Mouse (Mus musculus): Measurements from ENCODE around the gene Olfr643.

DNA sequence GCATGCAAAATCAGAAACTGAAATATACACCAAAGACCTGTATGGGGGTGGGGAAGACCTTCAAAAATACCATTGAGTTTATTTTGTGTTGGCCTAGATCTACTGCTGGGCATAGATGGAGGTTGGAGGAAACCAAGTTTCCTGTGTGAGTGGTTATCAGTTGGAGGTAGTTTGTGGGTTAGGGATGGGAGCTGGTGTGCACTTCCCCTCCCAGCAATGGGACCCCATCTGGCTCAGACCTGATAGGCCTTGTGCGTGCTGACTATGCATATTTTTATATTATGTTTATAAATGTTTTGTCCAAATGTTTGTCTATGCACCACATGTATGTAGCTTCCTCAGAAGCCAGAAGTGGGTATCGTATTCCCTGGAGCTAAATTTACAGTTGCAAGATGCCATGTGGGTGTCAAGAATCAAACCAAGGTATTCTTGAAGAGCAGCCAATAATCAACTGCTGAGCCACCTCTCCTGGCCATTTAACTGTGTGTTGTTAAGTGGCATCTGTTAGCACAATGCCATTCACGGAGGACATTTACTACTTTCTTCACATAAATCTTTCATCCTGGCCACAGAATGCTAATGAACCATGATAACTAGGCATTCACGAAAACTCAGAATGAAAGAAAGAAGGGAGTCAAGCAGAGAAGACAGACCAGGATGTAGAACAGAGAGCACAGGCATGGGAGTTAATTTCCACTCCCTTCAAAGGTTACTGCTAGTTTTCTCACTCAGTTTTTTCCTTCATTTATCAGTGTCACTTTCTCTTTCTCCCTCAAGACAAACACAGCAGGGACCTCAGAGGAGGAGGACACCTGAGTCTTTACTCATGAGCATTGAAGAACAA, 33.1 kb downstream of the Olfr643 start:
- no peak for TF ChIP-seq CTCF (IDR thresholded peaks at IDR 0.05; ENCODE audit: low read depth, low read length)
- no peak for TF ChIP-seq GATA1 (IDR thresholded peaks at IDR 0.05; ENCODE audit: borderline replicate concordance, low read length)
- no peak for TF ChIP-seq TAL1 (conservative IDR thresholded peaks at IDR 0.05; ENCODE audit: low read depth, low read length)
- no peak for TF ChIP-seq GATA2 (IDR thresholded peaks at IDR 0.05; ENCODE audit: borderline replicate concordance, low read depth, low read length)
- no peak for TF ChIP-seq POLR2AphosphoS5 (IDR thresholded peaks at IDR 0.05; ENCODE audit: insufficient replicate concordance, low read depth, low read length)

All from G1E (cell line).